Mouse (Mus musculus): ENCODE data around the gene Ing2.

The Ing2 gene

DNA sequence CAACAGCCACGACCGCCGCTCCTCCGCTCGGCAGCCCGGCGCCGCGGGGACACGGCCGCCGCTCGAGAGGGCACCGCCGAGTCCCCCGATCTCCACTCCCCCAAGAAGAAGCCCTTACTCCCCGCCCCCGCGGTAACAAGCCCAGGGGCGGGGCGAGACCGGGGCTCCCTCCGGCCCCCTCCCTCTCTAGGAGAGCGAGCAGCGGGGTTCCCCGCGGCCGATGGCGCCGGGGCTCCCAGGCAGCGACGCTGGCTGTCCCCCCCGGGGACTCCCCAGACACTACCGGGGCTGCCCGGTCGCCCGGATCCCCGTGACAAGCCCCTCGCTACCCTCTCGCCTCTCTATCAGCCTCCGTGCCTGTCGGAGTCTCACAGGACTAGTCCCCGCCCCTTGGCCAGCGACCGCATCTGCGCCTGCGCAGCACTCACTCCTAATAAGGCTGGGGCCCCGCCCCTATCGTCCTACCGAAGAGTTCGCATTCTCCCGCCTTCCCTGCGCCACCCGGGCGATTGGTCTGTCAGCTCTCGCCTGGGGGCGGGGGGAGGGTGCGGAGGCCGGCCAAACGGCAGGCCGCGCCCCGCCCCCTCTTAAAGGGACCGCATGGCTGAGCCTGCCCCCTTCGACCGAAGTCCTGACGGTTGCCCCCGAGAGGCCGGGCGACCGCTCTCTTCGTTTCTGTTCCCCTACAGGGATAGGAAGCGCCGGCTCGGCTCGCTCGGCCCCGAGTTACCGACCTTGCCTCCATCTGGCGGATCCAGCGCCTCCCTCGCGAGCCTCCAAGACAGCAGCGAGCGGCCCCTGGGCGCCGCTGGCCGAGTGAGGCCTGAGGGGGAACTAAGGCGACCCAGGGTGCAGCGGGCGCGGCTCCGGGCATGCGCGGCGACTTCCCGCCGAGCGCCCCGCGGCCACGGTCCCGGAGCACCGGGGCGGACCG, at the start of gene Ing2:
Ing2 (minus strand) TSS at position 780 of the 934 bp plus-strand sequence.
- DNase-seq (ENCODE audit: low read depth in 1 of 2, low spot score in 2 of 2) = peak; percentile 99 to 100

DNA sequence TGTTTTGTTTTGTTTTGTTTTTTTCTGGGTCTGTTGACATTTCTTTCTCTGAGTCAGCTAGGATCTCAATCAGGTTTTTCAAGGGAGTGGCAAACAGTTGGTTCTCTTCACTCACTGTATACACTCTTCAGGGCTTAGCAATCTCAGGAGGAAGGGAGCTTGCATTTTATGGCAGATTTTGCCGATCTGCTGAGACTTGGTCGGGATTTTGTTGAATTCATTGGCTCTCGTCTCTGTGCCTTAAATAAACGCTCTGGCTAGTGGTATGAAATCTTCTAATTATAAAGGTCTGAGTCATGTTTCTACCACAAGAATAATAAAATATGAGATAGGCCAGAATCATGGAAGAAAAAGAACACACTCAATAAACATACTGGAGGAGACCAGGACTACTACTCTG, 46.3 kb upstream of the Ing2 start:
- no peak for DNase-seq (ENCODE audit: low read depth in 1 of 2, low spot score in 2 of 2)

DNA sequence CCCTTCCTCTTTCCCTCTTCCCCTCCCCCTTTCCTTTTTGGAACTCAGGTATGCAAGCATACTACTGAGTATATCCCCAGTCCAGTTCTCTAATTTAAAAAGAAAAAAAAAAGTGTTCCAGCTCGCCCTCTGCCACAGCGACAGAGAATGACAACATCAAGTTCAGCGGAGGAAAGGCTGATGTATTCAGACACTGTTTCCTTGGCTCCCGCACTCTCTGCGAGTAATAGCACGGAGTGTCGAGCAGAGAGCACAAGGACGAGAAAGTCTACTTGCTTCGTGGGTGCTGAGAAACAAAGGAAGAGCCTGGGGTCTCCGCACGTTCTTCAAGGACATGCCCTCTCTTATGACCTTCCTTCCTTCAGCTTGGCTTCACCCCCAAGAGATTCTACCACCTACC, 43.3 kb upstream of the Ing2 start:
- DNase-seq (ENCODE audit: low read depth in 1 of 2, low spot score in 2 of 2) = no peak

DNA sequence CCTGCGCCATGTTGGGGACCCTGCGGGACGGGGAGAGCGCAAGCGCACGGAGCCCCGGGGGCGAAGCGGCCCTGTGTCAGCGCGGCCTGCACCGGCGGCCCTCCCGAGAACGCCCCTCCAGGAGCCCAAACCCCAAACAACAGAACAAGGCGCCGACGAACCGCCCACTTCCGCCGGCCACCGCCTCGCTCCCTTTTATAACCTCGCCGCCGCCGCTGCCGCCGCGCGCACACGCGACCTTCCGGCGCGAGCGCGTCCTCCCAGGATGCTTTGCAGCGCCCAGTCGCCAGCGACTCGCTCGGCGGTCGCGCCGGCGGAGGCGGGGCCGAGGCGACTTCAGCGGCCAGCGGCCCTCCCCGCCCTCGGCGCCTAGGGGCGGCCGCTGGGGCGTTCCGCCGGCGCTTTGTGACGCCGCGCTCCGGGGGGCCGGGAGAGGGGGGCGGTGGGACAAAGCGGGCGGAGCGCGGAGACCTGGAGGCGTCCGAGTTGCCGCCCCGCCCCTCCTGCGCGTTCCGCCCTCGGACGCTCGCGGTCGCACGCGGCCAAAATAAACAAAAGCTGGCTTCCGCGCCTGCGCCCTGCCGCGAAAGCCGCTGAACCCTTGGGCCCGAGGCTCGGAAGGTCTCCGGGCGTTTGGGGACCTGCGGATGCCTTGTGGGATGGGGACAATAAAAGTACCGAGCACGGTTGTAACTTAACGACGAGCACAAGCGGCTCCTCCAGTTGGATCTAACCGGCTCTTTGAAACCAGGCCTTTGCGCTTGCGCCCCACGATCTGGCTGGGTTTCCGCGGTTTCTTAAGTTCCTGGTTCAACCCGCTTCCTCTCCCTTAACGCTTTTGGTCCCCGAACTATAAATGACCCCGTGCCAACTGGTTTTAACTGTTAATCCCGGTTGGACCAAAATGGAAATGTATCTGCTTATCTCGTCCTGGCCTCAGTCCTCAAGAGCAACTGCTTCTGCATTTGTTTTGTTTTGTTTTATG, 38.7 kb upstream of the Ing2 start, which contains the start of gene Cdkn2aip:
Cdkn2aip (minus strand) TSS at position 172 of the 985 bp plus-strand sequence.
- peak; percentile 80 to 90 for DNase-seq (ENCODE audit: low read depth in 1 of 2, low spot score in 2 of 2)

DNA sequence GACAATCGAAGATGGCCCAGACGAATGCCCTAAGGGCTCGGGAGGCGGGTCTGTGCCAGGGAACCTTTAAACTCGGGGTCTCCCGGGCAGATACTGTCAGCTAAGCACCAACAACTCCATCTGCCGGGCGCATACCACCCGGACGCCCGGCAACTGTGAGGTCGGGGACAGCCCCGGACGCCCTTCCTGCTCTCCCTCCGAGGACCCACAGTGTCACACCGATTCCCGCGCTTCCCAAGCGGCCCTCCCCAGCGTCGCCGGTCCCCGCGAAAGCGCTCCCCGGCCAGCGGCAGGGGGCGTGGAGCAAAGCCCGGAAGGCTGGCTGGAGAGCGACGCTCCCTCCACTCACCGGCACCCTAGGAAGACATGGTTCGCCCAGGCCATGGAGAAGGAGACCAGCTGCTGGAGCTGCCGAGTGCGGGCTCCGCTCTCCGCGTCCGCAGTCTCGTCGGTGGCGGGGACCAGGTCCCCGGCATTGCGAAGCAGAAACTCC, 37.9 kb upstream of the Ing2 start:
- DNase-seq (ENCODE audit: low read depth in 1 of 2, low spot score in 2 of 2) = no peak

DNA sequence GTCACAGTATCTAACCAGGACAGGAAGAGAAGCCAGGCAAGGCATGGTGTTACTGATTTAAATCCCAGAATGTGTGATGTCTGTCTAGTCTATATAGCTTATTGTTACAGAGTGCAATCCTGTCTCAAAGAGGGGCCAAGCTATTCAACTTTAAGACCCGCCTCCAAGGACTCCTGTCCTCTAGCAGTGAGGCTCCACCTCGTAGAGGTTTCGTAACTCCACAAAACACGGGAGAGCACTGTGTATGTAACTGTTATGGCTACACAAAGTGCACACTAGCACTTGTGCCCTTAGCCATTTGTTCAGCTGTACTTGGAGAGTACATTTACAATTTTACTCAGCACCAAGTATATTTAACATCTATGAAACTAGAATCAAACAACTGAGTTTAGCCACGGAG, 32.8 kb upstream of the Ing2 start:
- no peak for DNase-seq (ENCODE audit: low read depth in 1 of 2, low spot score in 2 of 2)

DNA sequence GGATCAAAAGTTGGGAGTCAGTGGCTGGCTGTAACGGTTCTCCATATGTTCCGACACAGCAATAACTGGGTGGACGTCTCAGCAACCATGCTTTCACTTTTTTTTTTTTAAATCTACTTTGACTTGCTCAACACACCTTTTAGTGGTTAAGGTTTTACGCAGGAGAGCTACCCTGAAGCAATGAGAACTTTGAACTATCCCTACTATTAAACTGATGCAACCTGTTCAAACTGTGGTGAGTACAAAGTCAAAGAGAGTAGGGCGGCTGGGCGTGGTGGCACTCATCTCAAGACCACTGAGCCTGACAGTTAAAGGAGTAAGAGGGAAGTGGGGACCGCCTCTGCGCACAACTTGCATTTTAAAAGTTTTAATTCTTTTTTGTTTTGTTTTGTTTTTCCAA, 31.4 kb upstream of the Ing2 start:
- DNase-seq (ENCODE audit: low read depth in 1 of 2, low spot score in 2 of 2) = no peak

DNA sequence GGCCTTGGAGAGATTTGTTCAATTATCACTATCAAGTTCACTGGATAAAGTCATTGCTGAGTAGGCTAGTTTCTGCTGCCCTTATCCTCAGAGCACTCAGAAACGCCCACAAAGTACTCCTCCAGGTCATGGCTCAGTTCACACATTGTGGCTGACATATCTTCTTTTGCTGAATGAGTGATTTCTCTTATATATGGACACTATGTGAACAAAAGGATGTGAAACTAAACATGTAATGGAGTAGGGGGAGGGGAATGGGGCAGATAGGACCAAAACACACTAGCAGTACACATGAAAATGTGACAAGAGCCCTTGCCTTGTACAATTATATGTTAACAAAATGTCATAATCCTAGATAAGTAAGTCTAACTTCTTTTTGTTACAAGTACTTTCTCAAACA, 27.0 kb upstream of the Ing2 start:
- no peak for DNase-seq (ENCODE audit: low read depth in 1 of 2, low spot score in 2 of 2)

DNA sequence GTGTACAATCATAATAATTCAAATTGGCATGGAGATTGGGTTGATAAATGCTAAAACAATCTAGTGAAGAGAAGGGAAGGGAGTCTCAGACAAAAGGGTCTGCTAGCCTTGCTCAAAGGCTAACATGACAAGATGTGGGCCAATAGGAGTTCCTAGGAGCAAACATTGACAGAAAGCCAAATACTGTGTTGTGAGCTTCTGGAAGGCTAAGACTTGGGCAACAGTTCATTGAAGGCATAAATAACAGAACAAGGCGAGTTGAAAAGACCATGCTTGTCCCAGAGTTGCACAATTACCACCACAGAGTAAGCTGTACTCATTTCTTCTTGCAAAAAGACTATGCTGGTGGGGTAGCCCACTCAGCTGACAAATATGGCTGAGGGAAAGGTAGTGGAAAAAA, 22.3 kb upstream of the Ing2 start:
- DNase-seq (ENCODE audit: low read depth in 1 of 2, low spot score in 2 of 2) = no peak

DNA sequence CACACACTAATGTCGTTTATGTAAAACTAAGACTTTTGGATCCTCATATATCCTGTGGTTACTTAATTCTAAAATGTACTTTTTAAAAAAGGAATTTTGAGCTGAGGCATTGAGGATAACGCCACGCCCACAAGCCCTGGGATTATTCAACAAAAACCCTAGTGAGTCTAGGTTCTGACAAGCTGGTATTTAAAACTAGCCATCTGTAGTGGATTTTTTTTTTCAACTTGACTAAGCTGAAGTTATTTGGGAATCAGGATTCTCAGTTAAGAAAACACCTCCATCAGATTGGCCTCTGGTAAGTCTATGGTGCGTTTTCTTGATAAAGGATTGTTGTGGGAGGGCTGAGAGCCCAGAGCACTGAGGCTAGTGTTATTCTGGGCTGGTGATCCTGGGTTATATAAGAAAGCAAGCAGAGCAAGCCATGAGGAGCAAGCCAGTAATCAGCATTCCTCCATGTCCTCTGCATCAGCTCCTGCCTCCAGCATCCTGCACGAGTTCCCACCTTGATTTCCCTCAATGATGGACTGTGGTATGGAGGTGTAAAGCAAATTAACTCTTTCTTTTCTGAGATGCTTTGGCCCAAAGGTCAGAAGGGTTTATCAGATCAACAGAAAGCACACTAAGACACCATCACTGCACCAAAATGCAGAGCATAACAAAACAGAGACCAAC, 20.2 kb upstream of the Ing2 start:
- no peak for DNase-seq (ENCODE audit: low read depth in 1 of 2, low spot score in 2 of 2)

DNA sequence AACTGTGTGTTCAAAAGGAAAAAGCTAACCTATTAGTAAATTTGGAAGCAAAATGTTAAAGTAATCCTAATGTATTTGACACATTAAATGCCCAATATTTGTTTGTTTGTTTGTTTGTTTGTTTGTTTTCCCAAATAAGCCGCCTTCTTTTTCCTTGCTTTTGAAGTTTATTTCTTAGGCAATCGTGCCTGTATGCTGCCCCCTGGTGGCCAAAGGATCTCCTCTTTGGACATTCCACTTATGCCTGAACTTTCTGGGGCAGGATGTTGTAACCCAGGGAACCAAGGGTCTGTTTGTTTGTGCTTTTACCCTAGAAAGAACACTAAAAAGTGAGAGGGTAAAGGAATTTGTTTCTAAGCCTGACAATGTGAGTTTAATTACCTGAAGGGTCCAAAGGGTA, 17.8 kb upstream of the Ing2 start:
- DNase-seq (ENCODE audit: low read depth in 1 of 2, low spot score in 2 of 2) = peak in 1 of 2 experiments; percentile 60

DNA sequence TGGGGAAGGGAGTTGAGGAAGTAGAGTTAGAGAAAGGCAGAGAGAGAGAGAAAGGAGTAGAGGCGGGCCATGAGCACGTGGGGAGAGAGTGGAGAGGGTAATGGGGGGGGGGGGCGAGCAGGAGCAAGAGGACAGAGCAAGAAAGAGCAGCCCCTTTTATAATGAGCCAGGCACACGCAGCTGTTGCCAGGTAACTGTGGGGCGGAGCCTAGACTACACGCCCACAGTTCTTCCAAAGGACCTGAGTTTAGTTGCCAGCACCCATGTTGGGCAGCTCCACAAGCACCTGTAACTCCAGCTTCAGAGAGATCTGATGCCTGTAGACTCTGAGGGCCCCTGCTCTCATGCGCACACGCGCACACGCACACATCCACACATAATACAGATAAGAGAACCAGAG, 16.5 kb upstream of the Ing2 start:
- DNase-seq (ENCODE audit: low read depth in 1 of 2, low spot score in 2 of 2) = no peak

DNA sequence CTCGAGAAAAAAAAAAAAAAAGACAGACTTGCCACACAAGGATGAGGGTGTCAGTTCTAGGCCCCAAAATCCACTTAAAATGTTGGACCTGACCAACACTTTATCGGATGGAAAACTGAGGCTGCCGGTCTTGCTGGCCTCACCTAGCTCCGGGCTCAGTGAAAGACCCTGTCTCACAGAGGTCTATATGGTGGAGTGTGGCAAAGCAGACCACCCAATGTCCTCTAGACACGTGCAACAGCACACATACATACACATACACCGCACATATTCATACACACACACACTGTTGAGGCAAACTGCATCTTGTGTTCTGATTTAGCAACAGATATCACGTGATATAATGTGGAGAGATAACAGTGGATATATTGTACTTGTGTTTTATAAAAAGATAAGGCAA, 15.9 kb upstream of the Ing2 start:
- DNase-seq (ENCODE audit: low read depth in 1 of 2, low spot score in 2 of 2) = no peak

DNA sequence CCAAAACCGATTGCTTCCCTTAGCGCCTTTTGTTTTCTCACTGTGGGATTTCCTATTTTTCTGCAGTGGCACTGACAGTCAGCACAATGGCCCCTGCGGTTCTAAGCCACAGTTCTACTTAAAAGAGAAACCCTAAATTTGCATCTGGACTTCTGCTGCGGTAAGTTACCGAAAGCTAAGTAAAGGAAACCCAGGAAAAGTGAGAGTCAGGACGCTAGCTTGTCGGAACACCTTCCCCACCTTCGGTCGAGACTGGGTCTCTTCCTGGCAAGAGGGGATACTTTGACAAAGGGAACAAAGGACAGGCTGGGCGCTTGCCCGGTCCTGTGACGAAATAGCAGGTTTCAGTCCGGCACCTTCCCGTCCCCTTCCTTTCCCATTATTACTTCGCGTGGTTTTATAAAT, 15.3 kb upstream of the Ing2 start:
- no peak for DNase-seq (ENCODE audit: low read depth in 1 of 2, low spot score in 2 of 2)

DNA sequence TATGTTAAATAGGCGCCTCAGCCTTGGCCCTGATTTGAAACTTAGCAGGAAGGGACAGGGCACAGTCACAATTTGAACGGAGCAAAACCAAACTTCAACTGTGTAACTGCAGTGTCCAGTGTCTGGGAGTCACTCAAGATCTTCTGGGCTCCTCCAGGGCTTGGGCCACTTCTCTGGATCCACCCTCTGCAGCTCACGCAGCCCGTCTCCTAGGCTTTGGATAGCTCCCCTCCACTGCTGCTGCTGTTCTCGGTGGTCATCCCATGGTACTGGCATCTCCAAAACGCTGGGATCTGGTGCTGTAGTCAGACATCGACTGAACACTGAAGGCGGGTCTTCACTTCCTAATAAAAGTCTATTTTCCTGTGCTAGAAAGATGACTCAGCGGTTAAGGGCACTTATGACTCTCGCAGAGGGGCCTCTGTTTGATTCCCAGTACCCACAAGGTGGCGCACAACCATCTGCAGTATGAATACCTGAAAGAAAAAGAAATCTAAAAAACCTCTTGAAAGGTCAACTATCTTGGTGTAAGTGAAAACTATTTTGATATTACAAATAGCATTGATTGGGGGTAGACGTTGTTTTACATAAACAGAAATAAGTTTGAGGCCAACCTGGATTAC, 14.5 kb upstream of the Ing2 start:
- DNase-seq (ENCODE audit: low read depth in 1 of 2, low spot score in 2 of 2) = no peak

DNA sequence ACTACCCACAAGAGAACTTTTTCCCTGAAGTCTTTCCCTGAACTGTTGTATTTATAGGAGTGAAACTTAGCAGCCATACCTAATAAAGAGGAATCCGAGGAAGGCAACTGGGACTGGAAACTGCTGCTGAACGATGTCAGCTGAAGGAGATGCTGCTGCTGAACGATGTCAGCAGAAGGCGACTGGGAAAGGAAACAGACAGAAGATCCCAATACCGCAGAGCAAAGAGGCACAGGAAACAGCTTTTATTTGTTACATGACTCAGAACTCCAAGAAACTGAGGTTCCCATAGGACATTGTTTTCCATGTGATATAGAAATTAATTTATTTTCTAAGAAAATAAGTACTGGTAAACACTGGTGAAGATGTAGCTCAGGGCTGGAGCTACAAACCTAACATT, 9.1 kb upstream of the Ing2 start:
- DNase-seq (ENCODE audit: low read depth in 1 of 2, low spot score in 2 of 2) = no peak

DNA sequence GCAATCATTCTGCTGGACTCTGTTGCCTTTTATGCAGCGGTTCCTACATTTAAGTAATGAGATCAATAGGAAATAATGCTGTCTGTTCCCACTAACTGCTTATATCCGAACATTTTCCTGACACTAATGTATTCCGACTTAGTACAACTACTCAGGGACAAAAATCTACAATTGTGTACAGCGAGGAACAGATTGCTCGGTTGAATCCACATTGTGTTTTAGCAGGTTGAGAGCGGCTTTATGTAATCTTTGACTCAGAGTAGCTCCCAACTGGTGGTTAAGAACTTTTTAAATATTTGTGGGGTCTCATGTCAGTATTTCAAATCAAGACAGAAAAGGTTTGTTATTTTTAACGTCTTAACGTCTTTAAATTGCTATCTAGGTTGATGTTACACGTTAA, 8.6 kb upstream of the Ing2 start:
- DNase-seq (ENCODE audit: low read depth in 1 of 2, low spot score in 2 of 2) = no peak

DNA sequence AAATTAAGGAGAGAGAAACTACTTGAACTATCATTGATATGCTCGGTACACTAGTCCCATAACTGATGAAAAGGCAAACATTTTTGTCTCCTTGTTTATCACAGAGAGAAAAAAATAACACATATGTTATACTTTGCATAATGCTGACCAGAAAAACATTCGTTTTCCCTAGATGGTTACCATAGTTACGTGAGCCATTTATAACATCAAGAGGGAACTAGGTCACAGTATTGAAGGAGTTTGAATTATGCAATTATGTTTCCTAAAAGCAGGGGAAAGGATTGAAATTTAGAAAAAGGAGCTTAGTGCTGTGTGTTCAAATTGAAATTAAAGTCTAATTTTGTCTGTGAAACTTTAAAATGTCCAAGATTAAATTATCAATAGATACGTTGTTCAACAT, 5.0 kb upstream of the Ing2 start:
- no peak for DNase-seq (ENCODE audit: low read depth in 1 of 2, low spot score in 2 of 2)

DNA sequence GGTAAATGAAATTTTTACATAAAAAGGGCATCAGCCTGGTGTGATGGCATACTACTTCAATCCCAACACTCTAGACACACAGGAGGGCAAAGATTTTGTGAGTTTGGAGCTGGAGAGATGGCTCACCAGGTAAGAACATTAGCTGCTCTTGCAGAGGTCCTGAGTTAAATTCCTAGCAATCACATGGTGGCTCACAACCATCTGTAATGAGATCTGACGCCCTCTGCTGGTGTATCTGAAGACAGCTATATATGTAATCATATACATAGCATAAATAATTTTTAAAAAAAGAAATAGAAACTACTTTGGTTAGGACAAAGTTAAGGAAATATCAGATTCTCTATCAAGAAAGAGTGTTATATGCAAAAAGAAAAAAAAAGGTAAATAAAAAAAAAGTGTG, 4.2 kb upstream of the Ing2 start:
- no peak for DNase-seq (ENCODE audit: low read depth in 1 of 2, low spot score in 2 of 2)

DNA sequence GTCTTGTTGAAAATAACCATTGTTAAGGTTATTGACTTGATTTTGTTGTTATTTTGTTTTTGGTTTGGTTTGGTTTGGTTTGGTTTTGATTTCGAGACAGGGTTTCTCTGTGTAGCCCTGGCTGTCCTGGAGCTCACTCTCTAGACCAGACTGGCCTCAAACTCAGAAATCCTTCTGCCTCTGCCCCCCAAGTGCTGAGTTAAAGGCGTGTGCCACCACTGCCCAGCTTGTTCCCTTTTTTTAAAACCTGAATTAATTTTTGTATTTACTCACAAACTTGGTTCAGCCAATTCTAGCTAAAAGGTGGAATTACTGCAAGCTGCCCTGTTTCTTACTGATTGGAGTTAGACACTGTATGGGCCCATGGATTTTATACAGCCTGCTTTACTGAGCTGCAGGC, 1.3 kb upstream of the Ing2 start:
- no peak for DNase-seq (ENCODE audit: low read depth in 1 of 2, low spot score in 2 of 2)

DNA sequence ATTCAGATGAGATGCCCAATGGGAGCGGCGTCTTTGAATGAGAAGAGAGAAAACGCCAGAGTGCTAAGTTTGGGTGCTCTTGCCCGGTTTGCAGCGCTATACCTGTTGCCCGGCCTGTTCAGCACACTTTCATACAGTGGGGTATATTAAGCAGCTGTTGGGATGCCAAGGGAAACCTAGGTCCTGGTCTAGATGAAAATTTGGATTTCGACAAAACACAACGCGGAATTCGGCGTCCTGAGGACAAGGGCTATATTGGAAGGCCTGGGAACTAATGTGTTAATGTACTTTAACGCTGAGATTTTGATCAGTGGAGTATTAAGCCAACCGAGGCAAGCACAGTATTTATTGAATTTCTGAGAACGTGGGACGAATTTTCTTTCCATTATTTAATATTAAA, 868 bp upstream of the Ing2 start:
- DNase-seq (ENCODE audit: low read depth in 1 of 2, low spot score in 2 of 2) = no peak

All from monocyte, adult 2 months (primary cell).